Comparison of ENCODE assay signal across 21 mouse cellular contexts in the genomic region with DNA sequence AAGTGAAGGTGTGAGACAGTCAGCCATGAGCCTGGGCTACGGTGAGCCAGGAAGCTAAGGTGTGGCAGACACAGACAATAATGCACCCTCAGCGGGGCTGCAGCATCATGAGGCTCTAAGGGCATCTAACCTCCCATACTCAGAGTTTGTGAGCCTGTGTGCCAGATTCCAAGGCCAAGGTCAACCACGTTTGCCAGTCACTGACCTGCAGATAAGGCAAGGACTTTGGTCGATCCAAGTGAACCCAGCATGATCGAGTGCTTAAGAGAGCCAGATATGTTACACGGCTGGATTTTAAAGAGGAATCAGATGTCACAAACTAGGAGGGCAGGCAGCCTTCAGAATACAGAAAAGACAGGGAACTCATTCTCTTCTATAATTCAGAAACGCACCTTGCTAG. TPM values are rescaled to one million over a fixed set of nuclear protein-coding genes. Genes with fewer than 3 reads are reported as not detected.
A peak's percentile ranks its signal among the peaks of the same experiment; 100 is the strongest.
DNase-seq lines count a peak whose midpoint lies in the region; ATAC-seq and TF ChIP-seq lines count a peak whose summit lies in the region.
"Had no signal": no experiment of that assay in that cellular context is flagged by ENCODE, and none has a peak within 500 bp of the region (broad histone marks: within the 10 kb centered on the region; RNA-seq: fewer than 3 reads in every experiment).

No protein-coding gene starts in this region.

- no peaks in the 10 kb centered on the region for H3K36me3 ChIP-seq in liver, adult 2 months (ENCODE audit: control insufficient read depth, insufficient read depth, low read length)
- no peaks in the 10 kb centered on the region for H3K36me3 ChIP-seq in liver, embryonic 12.5 days
- no peaks in the 10 kb centered on the region for H3K36me3 ChIP-seq in liver, embryonic 16.5 days (ENCODE audit: control insufficient read depth, insufficient read depth)
- H3K36me3 ChIP-seq: embryonic facial prominence, embryonic 12.5 days; heart, embryonic 15.5 days; hindbrain, embryonic 13.5 days had no signal

- H3K4me2 ChIP-seq in liver, embryonic 12.5 days = no peak overlapping the region
- H3K4me2 ChIP-seq in liver, embryonic 16.5 days (ENCODE audit: low read depth, low read length) = no peak overlapping the region
- H3K4me2 ChIP-seq: embryonic facial prominence, embryonic 12.5 days; heart, embryonic 11.5 days; heart, embryonic 15.5 days; hindbrain, embryonic 13.5 days had no signal

- no peak overlapping the region for H3K9ac ChIP-seq in liver, adult 2 months (ENCODE audit: low read depth, low read length)
- H3K9ac ChIP-seq in liver, embryonic 12.5 days = no peak overlapping the region
- H3K9ac ChIP-seq in liver, embryonic 16.5 days (ENCODE audit: low read depth, low read length) = no peak overlapping the region
- H3K9ac ChIP-seq: embryonic facial prominence, embryonic 12.5 days; heart, embryonic 15.5 days; hindbrain, embryonic 13.5 days had no signal

- no peaks in the 10 kb centered on the region for H3K9me3 ChIP-seq in liver, embryonic 12.5 days (replicated peaks)
- H3K9me3 ChIP-seq in liver, embryonic 16.5 days (replicated peaks; ENCODE audit: control insufficient read depth, low read length) = no peaks in the 10 kb centered on the region
- H3K9me3 ChIP-seq: embryonic facial prominence, embryonic 12.5 days; heart, embryonic 15.5 days; hindbrain, embryonic 13.5 days had no signal

- H3K4me1 ChIP-seq in liver, adult 2 months (ENCODE audit: control insufficient read depth, insufficient read depth, low read length) = peaks cover 7% of the 10 kb centered on the region; the same call in 1 of the 2 replicates
- H3K4me1 ChIP-seq in liver, embryonic 12.5 days = no peaks in the 10 kb centered on the region
- H3K4me1 ChIP-seq in liver, embryonic 16.5 days (ENCODE audit: control insufficient read depth, low read depth, low read length) = no peaks in the 10 kb centered on the region
- H3K4me1 ChIP-seq: embryonic facial prominence, embryonic 12.5 days; heart, embryonic 15.5 days; hindbrain, embryonic 13.5 days had no signal

- TF ChIP-seq POLR2A in liver, adult 2 months (IDR thresholded peaks at IDR 0.05; ENCODE audit: extremely low read depth, insufficient read depth, low read length) = no peak

- H3K79me2 ChIP-seq in liver, adult 2 months (ENCODE audit: control insufficient read depth, insufficient read depth, low read length) = no peaks in the 10 kb centered on the region

- H3K27ac ChIP-seq in liver, adult 2 months (replicated peaks; ENCODE audit: insufficient read depth, low read depth, low read length) = no peak overlapping the region
- H3K27ac ChIP-seq in liver, embryonic 12.5 days = no peak overlapping the region
- H3K27ac ChIP-seq in liver, embryonic 16.5 days (ENCODE audit: low read length) = no peak overlapping the region
- H3K27ac ChIP-seq: embryonic facial prominence, embryonic 12.5 days; heart, adult 2 months; heart, embryonic 15.5 days; hindbrain, embryonic 13.5 days; hindbrain, postnatal 0 days had no signal

- no peaks in the 10 kb centered on the region for H3K27me3 ChIP-seq in liver, adult 2 months (ENCODE audit: control insufficient read depth, insufficient read depth, low read length)
- no peaks in the 10 kb centered on the region for H3K27me3 ChIP-seq in liver, embryonic 12.5 days (replicated peaks)
- H3K27me3 ChIP-seq in liver, embryonic 16.5 days (ENCODE audit: control insufficient read depth, insufficient read depth, low read depth, low read length) = no peaks in the 10 kb centered on the region
- H3K27me3 ChIP-seq: embryonic facial prominence, embryonic 12.5 days; heart, embryonic 15.5 days; hindbrain, embryonic 13.5 days had no signal

- no peak overlapping the region for H3K4me3 ChIP-seq in liver, adult 2 months (ENCODE audit: insufficient read depth, low read depth, low read length)
- no peak overlapping the region for H3K4me3 ChIP-seq in liver, embryonic 12.5 days
- no peak overlapping the region for H3K4me3 ChIP-seq in liver, embryonic 16.5 days (ENCODE audit: low read depth, low read length)
- H3K4me3 ChIP-seq: embryonic facial prominence, embryonic 12.5 days; heart, adult 2 months; heart, embryonic 15.5 days; hindbrain, embryonic 13.5 days had no signal

- DNase-seq in adrenal gland, adult 2 months = peak; percentile 10
- DNase-seq in adrenal gland, adult 8-10 months = no peak
- DNase-seq in liver, adult 2 months (ENCODE audit: extremely low read depth, low read depth, low spot score) = peak; percentile 99
- no peak for DNase-seq in kidney, postnatal 25 days
- no peak for DNase-seq in lung, postnatal 4 days
- DNase-seq: B cell, adult 2 months; cerebellum, adult 11 months; cerebellum, adult 9-10 months; cerebellum, postnatal 25 days; gastrocnemius, postnatal 10 days; heart, adult 2 months; heart, postnatal 14 days had no signal

- ATAC-seq in liver, embryonic 12.5 days = no peak
- ATAC-seq in liver, embryonic 16.5 days (ENCODE audit: low read depth) = peak; percentile 77
- ATAC-seq: CD4-positive, CD25-positive, alpha-beta regulatory T cell, adult 4 months; forebrain, embryonic 16.5 days; hindbrain, postnatal 0 days had no signal

- no peak for TF ChIP-seq CTCF in liver, adult 2 months (IDR thresholded peaks at IDR 0.05; ENCODE audit: low read depth, low read length)

- 18% methylated on average over 7 of the region's 7 CpGs for WGBS in liver, adult 2 months
- 56% methylated on average over 7 of the region's 7 CpGs for WGBS in liver, embryonic 12.5 days (ENCODE audit: insufficient replicate concordance)
- WGBS in liver, embryonic 16.5 days (ENCODE audit: insufficient replicate concordance) = 44% methylated on average over 7 of the region's 7 CpGs

RNA-seq across cellular contexts. Expression of gene Erg, which starts 50.2 kb away (rescaled TPM):
- total RNA-seq in adrenal gland, adult 2 months (2021) = 10 to 100 TPM; 14.0 to 18.3 TPM
- polyA plus RNA-seq in adrenal gland, adult 2 months (2012; rRNA removed) = 13.8 and 14.2 TPM in 2 replicates
- total RNA-seq in adrenal gland, adult 8-10 months (2022) = 10 to 100 TPM; 15.2 to 24.9 (median 21.4) TPM
- total RNA-seq in liver, adult 2 months (2014; rRNA removed) = 5.0 and 5.6 TPM in 2 replicates
- polyA plus RNA-seq in liver, adult 2 months (2012; rRNA removed) = 4.5 and 4.8 TPM in 2 replicates
- polyA plus RNA-seq in liver, embryonic 12.5 days (2016; fragmentation: Nextera tagmentation; extraction: Ambion mirVana) = 1.4 and 2.6 TPM in 2 replicates
- polyA plus RNA-seq in liver, embryonic 16.5 days (2015; fragmentation: Nextera tagmentation; extraction: Ambion mirVana) = 1.6 and 2.1 TPM in 2 replicates
- polyA plus RNA-seq: CD4-positive, CD25-positive, alpha-beta regulatory T cell, adult 4 months had no signal

Comparison
In these comparisons a context has a peak if more than half of its experiments do, and no peak if none do; other contexts are left out.
1. DNase-seq: peak in adrenal gland, adult 2 months (single experiment) and liver, adult 2 months (single experiment); none in adrenal gland, adult 8-10 months (single experiment), kidney, postnatal 25 days (0 of 2) and lung, postnatal 4 days (0 of 2).